Mouse (Mus musculus) heart, embryonic 12.5 days (tissue): Measurements from ENCODE around the gene 3425401B19Rik. TPM values are rescaled to one million over a fixed set of nuclear protein-coding genes. Genes with fewer than 3 reads are reported as not detected.
A peak's percentile ranks its signal among the peaks of the same experiment; 100 is the strongest.

ENCODE experiments used
- ATAC-seq: fragments of 200-750 bp; cut with Nextera tagmentation; 2 replicates; pipeline ENCODE4 v1.8.0; 2017; ENCODE audit warnings: moderate TSS enrichment, moderate library complexity; ENCODE audit not compliant: insufficient number of reproducible peaks, low FRiP score
- H3K27ac ChIP-seq: fragments of 300-500 bp; sonication (generic); 2 replicates; pipeline ENCODE4 v1.5.1; 2016; ENCODE audit warnings: mild to moderate bottlenecking, moderate library complexity; ENCODE audit not compliant: poor library complexity, severe bottlenecking
- H3K27me3 ChIP-seq: fragments of 300-500 bp; sonication (generic); replicated peaks from 2 replicates; pipeline ENCODE4 v1.6.1; 2016; ENCODE audit warnings: mild to moderate bottlenecking, moderate library complexity
- H3K36me3 ChIP-seq: fragments of 300-500 bp; sonication (generic); 2 replicates; pipeline ENCODE4 v1.6.1; 2016; ENCODE audit warnings: mild to moderate bottlenecking, moderate library complexity
- H3K4me1 ChIP-seq: fragments of 300-500 bp; sonication (generic); replicated peaks from 2 replicates; pipeline ENCODE4 v1.6.1; 2016; ENCODE audit warnings: mild to moderate bottlenecking
- H3K4me2 ChIP-seq: fragments of 300-500 bp; sonication (generic); 2 replicates; pipeline ENCODE4 v1.6.1; 2016; ENCODE audit warnings: mild to moderate bottlenecking, moderate library complexity
- H3K4me3 ChIP-seq: fragments of 300-500 bp; sonication (generic); 2 replicates; pipeline ENCODE4 v1.5.1; 2016; ENCODE audit warnings: mild to moderate bottlenecking
- H3K9ac ChIP-seq: fragments of 300-500 bp; sonication (generic); 2 replicates; pipeline ENCODE4 v1.6.1; 2016; ENCODE audit warnings: mild to moderate bottlenecking, moderate library complexity
- H3K9me3 ChIP-seq: fragments of 300-500 bp; sonication (generic); replicated peaks from 2 replicates; pipeline ENCODE4 v1.6.1; 2016; ENCODE audit warnings: mild to moderate bottlenecking, moderate library complexity
- WGBS: fragments of 180-500 bp; shearing (Covaris S2); methylation state at CpG from one replicate; pipeline ENCODE4 v1.1.7; 2016; 5-methylcytosine and 5-hydroxymethylcytosine counted together
- polyA plus RNA-seq: library from polyadenylated mRNA; unstranded; fragments of >200 nt; fragmentation: Nextera tagmentation; extraction: Ambion mirVana; gene quantifications from 2 replicates; pipeline ENCODE4 v1.2.1, GENCODE M21; 2016

The 3425401B19Rik gene
- polyA plus RNA-seq, 1 experiment from 2014 or later = 15.9 TPM

- H3K9me3 ChIP-seq = no peaks in the 10 kb centered on the region
- ATAC-seq = no peak
- no peak overlapping the region for H3K27ac ChIP-seq
- no peak overlapping the region for H3K4me2 ChIP-seq
- WGBS = 80% methylated on average over 6 of the region's 6 CpGs
- H3K9ac ChIP-seq = no peak overlapping the region
- H3K36me3 ChIP-seq = peaks cover 74% of the 10 kb centered on the region
- H3K27me3 ChIP-seq = peaks cover 29% of the 10 kb centered on the region
- H3K4me3 ChIP-seq = no peak overlapping the region
- no peaks in the 10 kb centered on the region for H3K4me1 ChIP-seq
Measured at GRCm38 (mm10) chr14:32663099-32663498, 22.0 kb downstream of the 3425401B19Rik start.

GRCm38 (mm10) chr14:32659781-32660180 is 25.3 kb downstream of the 3425401B19Rik start:
- Histone ChIP-seq H3K36me3 (peaks cover 52% of the 10 kb centered on the region), H3K9ac (no peak overlapping the region), H3K4me1 (no peaks in the 10 kb centered on the region), H3K4me2 (no peak overlapping the region), H3K27ac (no peak overlapping the region), H3K27me3 (peaks cover 29% of the 10 kb centered on the region), H3K9me3 (no peaks in the 10 kb centered on the region), H3K4me3 (no peak overlapping the region)
- WGBS = 79% methylated on average over 9 of the region's 9 CpGs
- ATAC-seq = no peak

DNA sequence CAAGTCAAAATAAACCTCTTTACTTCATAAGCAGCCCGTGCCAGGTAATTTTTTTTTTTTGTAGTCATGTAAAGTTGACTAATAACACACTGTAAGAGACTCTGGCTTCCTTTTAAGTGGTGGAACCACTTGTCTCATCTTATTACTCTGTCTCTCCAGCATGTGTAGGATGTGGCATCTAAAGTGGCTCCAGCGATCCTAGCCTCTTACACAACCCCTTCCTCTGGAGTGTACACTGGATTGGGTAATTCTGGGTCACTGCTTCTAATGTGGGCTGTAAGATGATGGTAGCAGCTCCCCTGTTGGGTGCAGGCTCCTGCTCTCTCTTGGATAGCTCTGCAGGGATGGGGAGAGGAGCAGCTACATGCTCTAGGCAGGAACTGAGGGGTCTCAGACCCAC is 46.6 kb downstream of the 3425401B19Rik start:
- 79% methylated on average over 2 of the region's 2 CpGs for WGBS
- ATAC-seq = no peak
- no peak overlapping the region for H3K9ac ChIP-seq

GRCm38 (mm10) chr14:32634015-32634682 is 50.9 kb downstream of the 3425401B19Rik start:
- ATAC-seq = no peak
- 8% methylated on average over 11 of the region's 11 CpGs for WGBS
- 0 out of 2 replicates have a peak, but pooled peaks cover 14% of the 10 kb centered on the region for H3K27me3 ChIP-seq
- no peak overlapping the region for H3K27ac ChIP-seq
- peaks cover 8% of the 10 kb centered on the region for H3K4me1 ChIP-seq
- H3K4me2 ChIP-seq = peak overlapping the region; percentile 31
- H3K9ac ChIP-seq = no peak overlapping the region
- H3K4me3 ChIP-seq = no peak overlapping the region
- 0 out of 2 replicates have a peak, but pooled peaks cover 5% of the 10 kb centered on the region for H3K9me3 ChIP-seq
- H3K36me3 ChIP-seq = no peaks in the 10 kb centered on the region

More for the DNA sequence above, 46.6 kb downstream of the 3425401B19Rik start:
- Histone ChIP-seq H3K27me3 (0 out of 2 replicates have a peak, but pooled peaks cover 18% of the 10 kb centered on the region), H3K27ac (no peak overlapping the region), H3K4me2 (no peak overlapping the region), H3K36me3 (no peaks in the 10 kb centered on the region), H3K4me3 (no peak overlapping the region), H3K9me3 (0 out of 2 replicates have a peak, but pooled peaks cover 5% of the 10 kb centered on the region), H3K4me1 (peaks cover 8% of the 10 kb centered on the region)

DNA sequence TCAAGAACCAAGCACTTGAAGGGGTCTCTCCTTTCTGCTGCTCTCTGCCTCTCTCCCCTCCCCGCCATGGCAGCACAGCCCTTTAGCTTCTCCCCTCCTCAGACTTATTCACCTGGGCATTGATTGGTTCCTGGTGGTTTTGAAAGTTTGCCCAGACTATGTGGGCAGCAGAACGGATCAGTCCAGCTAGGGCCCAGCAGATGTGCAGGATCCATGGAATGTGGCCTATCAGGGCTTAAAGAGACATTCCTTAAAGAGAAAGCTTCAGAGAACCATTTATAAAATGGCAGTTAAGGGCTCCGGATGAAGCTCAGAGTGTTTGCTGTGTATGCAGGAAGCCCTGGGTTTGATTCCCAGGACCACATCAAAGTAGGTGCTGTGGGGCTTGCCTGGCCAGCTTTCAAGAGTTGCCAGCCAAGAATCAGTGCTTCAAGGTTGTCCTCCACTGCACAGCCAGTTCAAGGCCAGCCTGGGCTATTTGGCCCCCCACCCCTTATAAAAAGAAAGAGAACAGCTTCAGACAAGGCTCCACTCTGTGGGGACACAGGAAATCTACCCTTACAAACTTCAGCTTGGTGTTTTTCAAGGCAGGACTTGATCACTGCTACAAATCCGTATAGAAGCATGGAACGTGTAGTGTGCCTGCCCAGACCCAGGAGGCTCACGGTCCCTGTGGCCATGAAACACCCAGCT is 52.0 kb downstream of the 3425401B19Rik start:
- Histone ChIP-seq H3K27ac (no peak overlapping the region), H3K36me3 (no peaks in the 10 kb centered on the region), H3K4me2 (no peak overlapping the region), H3K4me3 (no peak overlapping the region), H3K4me1 (peaks cover 8% of the 10 kb centered on the region), H3K27me3 (peaks cover 13% of the 10 kb centered on the region; the same call in 1 of the 2 replicates), H3K9me3 (0 out of 2 replicates have a peak, but pooled peaks cover 5% of the 10 kb centered on the region), H3K9ac (no peak overlapping the region)
- no peak for ATAC-seq
- WGBS = 74% methylated on average over 6 of the region's 6 CpGs

- no peak overlapping the region; the same call in 1 of the 2 replicates for H3K4me3 ChIP-seq
- no peak for ATAC-seq
Measured at GRCm38 (mm10) chr14:32628584-32628983, 56.5 kb downstream of the 3425401B19Rik start.

GRCm38 (mm10) chr14:32627271-32627670 is 57.8 kb downstream of the 3425401B19Rik start:
- no peak overlapping the region for H3K9ac ChIP-seq
- no peak overlapping the region for H3K4me2 ChIP-seq
- ATAC-seq = no peak
- H3K27me3 ChIP-seq = peaks cover 15% of the 10 kb centered on the region; the same call in 1 of the 2 replicates
- H3K4me1 ChIP-seq = no peaks in the 10 kb centered on the region
- no peaks in the 10 kb centered on the region for H3K36me3 ChIP-seq
- WGBS = 63% methylated on average over 2 of the region's 2 CpGs
- no peak overlapping the region for H3K4me3 ChIP-seq
- no peak overlapping the region for H3K27ac ChIP-seq
- H3K9me3 ChIP-seq = no peaks in the 10 kb centered on the region

More at GRCm38 (mm10) chr14:32628584-32628983, 56.5 kb downstream of the 3425401B19Rik start:
- WGBS = 28% methylated on average over 10 of the region's 10 CpGs
- H3K27me3 ChIP-seq = peaks cover 17% of the 10 kb centered on the region; the same call in 1 of the 2 replicates
- H3K9me3 ChIP-seq = no peaks in the 10 kb centered on the region
- no peaks in the 10 kb centered on the region for H3K4me1 ChIP-seq
- H3K36me3 ChIP-seq = no peaks in the 10 kb centered on the region
- H3K27ac ChIP-seq = no peak overlapping the region
- H3K9ac ChIP-seq = no peak overlapping the region
- peak overlapping the region; percentile 53 for H3K4me2 ChIP-seq

- Histone ChIP-seq H3K27me3 (peaks cover 10% of the 10 kb centered on the region; the same call in 1 of the 2 replicates), H3K27ac (no peak overlapping the region), H3K36me3 (no peaks in the 10 kb centered on the region), H3K9me3 (no peaks in the 10 kb centered on the region), H3K4me1 (no peaks in the 10 kb centered on the region), H3K4me3 (no peak overlapping the region), H3K9ac (no peak overlapping the region), H3K4me2 (no peak overlapping the region)
- WGBS = 76% methylated on average over 7 of the region's 7 CpGs
- no peak for ATAC-seq
Measured at GRCm38 (mm10) chr14:32624811-32625210, 60.3 kb downstream of the 3425401B19Rik start.

DNA sequence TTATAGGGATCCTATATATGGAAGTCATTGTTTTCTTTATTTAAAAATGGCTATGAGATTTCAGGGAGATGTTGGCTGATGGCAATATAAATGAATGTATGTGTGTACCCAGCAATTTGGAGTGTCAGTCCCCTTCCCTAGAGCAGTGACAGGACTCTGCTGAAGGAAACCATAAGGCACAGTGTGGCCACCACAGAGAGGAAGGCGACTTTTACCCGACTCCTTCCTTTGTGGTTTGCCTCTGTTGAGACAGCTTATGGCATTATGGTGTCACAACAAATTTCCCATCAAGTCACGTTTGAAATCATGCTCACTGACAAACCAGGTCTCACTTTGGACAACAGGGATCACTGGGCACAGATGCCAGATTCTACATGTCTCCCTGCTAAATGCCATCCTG is 60.8 kb downstream of the 3425401B19Rik start:
- Histone ChIP-seq H3K4me1 (no peaks in the 10 kb centered on the region), H3K27me3 (peaks cover 10% of the 10 kb centered on the region; the same call in 1 of the 2 replicates), H3K9ac (no peak overlapping the region), H3K36me3 (no peaks in the 10 kb centered on the region), H3K4me3 (no peak overlapping the region), H3K27ac (no peak overlapping the region), H3K4me2 (no peak overlapping the region), H3K9me3 (no peaks in the 10 kb centered on the region)
- ATAC-seq = no peak
- 64% methylated on average over 3 of the region's 3 CpGs for WGBS

DNA sequence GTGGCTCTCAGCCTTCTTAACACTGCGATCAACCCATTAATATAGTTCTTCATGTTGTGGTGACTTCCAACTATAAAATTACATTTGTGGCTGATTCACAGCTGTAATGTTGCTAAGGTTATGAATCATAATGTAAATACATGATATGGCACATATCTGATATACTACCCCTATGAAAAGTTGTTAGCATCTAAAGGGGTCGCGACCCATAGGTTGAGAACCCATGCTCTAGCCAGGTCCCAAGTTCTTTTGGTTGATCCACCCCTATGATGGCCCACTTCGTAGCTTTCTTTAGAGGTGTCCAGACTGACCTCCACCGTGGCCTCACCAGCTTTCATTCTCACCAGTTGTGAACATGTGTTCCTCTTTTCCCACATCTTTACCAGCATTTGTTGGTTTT is 67.8 kb downstream of the 3425401B19Rik start:
- ATAC-seq = no peak
- Histone ChIP-seq H3K27ac (no peak overlapping the region), H3K9me3 (no peaks in the 10 kb centered on the region), H3K27me3 (peaks cover 18% of the 10 kb centered on the region), H3K4me2 (no peak overlapping the region), H3K4me3 (no peak overlapping the region), H3K9ac (no peak overlapping the region), H3K36me3 (no peaks in the 10 kb centered on the region), H3K4me1 (no peaks in the 10 kb centered on the region)
- 70% methylated on average over 5 of the region's 5 CpGs for WGBS

DNA sequence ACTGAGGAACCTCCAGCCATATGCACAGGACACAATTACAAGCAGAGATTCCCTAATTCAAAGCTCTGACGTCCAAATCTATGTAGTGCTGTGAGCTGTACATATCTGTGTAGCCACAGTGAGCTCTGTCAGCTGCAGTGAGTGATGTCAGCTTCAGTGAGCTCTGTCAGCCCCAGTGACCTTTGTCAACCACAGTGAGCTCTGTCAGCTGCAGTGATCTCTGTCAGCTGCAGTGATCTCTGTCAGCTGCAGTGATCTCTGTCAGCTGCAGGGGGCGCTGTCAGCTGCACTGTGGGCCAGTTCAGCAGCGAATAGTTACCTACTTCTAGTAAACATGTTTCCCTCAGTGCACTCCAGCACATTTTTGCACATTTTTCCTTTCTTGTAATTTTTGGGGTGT is 75.7 kb downstream of the 3425401B19Rik start:
- WGBS = 23% methylated on average over 3 of the region's 3 CpGs
- Histone ChIP-seq H3K27ac (no peak overlapping the region), H3K4me3 (no peak overlapping the region), H3K9ac (no peak overlapping the region), H3K36me3 (no peaks in the 10 kb centered on the region), H3K9me3 (no peaks in the 10 kb centered on the region), H3K4me1 (no peaks in the 10 kb centered on the region), H3K4me2 (no peak overlapping the region), H3K27me3 (peaks cover 54% of the 10 kb centered on the region)
- no peak for ATAC-seq
